Mouse (Mus musculus) kidney, embryonic 15.5 days (tissue): ENCODE data around the gene Duxf3. TPM values are rescaled to one million over a fixed set of nuclear protein-coding genes. Genes with fewer than 3 reads are reported as not detected.
"Not testable (repeated sequence)": the region's sequence is repeated elsewhere in the genome, so short reads cannot be mapped to it uniquely, and the experiment has no call there.

Source experiments
- ATAC-seq: fragments of 200-750 bp; cut with Nextera tagmentation; replicated peaks from 2 replicates; pipeline ENCODE4 v1.8.0; 2017; ENCODE audit warnings: moderate TSS enrichment; ENCODE audit not compliant: low FRiP score
- H3K27ac ChIP-seq: fragments of 300-500 bp; sonication (generic); 2 replicates; pipeline ENCODE4 v1.5.1; 2015; ENCODE audit warnings: mild to moderate bottlenecking, inconsistent platforms
- H3K27me3 ChIP-seq: fragments of 300-500 bp; sonication (generic); 2 replicates; pipeline ENCODE4 v1.6.1; 2015; ENCODE audit warnings: inconsistent platforms
- H3K36me3 ChIP-seq: fragments of 300-500 bp; sonication (generic); 2 replicates; pipeline ENCODE4 v1.6.1; 2015; ENCODE audit warnings: inconsistent platforms
- H3K4me1 ChIP-seq: fragments of 300-500 bp; sonication (generic); 2 replicates; pipeline ENCODE4 v1.6.1; 2015; ENCODE audit warnings: inconsistent platforms
- H3K4me2 ChIP-seq: fragments of 300-500 bp; sonication (generic); 2 replicates; pipeline ENCODE4 v1.6.1; 2015; ENCODE audit warnings: moderate library complexity, mild to moderate bottlenecking, inconsistent platforms
- H3K4me3 ChIP-seq: fragments of 300-500 bp; sonication (generic); replicated peaks from 2 replicates; pipeline ENCODE4 v1.5.1; 2015; ENCODE audit warnings: mild to moderate bottlenecking, inconsistent platforms
- H3K9ac ChIP-seq: fragments of 300-500 bp; sonication (generic); 2 replicates; pipeline ENCODE4 v1.6.1; 2015; ENCODE audit warnings: mild to moderate bottlenecking, inconsistent platforms
- H3K9me3 ChIP-seq: fragments of 300-500 bp; sonication (generic); replicated peaks from 2 replicates; pipeline ENCODE4 v1.6.1; 2016; ENCODE audit warnings: inconsistent platforms
- WGBS: fragments of 180-500 bp; shearing (Covaris S2); methylation state at CpG from one replicate; pipeline ENCODE4 v1.1.7; 2015; ENCODE audit warnings: mixed read lengths; 5-methylcytosine and 5-hydroxymethylcytosine counted together
- polyA plus RNA-seq: library from polyadenylated mRNA; unstranded; fragments of >200 nt; fragmentation: Nextera tagmentation; extraction: Ambion mirVana; gene quantifications from 2 replicates; pipeline ENCODE4 v1.2.1, GENCODE M21; 2015

The Duxf3 gene
- not detected in 2 replicates for polyA plus RNA-seq

- H3K36me3 ChIP-seq, H3K9ac ChIP-seq, H3K4me2 ChIP-seq, H3K27me3 ChIP-seq, H3K4me1 ChIP-seq, H3K27ac ChIP-seq, H3K4me3 ChIP-seq: not testable (repeated sequence)
- 86% methylated on average over 7 of the region's 8 CpGs for WGBS
- peak; percentile 63 for ATAC-seq
- H3K9me3 ChIP-seq, result peaks cover 14% of the 10 kb centered on the region
Measured at GRCm38 (mm10) chr10:58232641-58232969, at the start of gene Duxf3. Gene Duxf3, minus strand, starts transcription at chr10:58232675.

DNA sequence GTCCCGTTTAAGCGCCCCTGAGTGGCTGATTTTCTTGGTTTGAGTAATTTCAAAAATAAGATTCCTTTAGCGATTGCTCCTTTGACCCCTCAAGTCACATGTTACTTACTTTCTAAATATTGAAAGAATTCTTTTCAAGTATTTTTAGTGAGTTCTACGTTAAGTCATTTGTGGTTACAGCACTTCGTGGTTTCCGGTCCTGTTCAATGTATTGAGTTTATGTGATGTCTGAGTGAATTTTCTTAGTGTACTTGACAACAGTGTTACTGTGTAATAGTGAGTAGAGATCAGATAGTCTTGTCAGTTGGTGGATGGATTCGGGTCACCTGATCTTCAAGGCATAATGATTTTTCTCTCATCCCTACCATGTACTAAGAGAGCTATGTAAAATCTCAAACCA lies 49.8 kb upstream of the Duxf3 start:
- no peak overlapping the region for H3K27ac ChIP-seq
- H3K4me1 ChIP-seq, result no peaks in the 10 kb centered on the region
- no peaks in the 10 kb centered on the region for H3K27me3 ChIP-seq
- no peak overlapping the region for H3K4me3 ChIP-seq
- ATAC-seq, result no peak
- H3K9me3 ChIP-seq, result no peaks in the 10 kb centered on the region
- 92% methylated on average over 7 of the region's 7 CpGs for WGBS
- H3K9ac ChIP-seq, result no peak overlapping the region
- H3K36me3 ChIP-seq, result peaks cover 74% of the 10 kb centered on the region
- no peak overlapping the region for H3K4me2 ChIP-seq

DNA sequence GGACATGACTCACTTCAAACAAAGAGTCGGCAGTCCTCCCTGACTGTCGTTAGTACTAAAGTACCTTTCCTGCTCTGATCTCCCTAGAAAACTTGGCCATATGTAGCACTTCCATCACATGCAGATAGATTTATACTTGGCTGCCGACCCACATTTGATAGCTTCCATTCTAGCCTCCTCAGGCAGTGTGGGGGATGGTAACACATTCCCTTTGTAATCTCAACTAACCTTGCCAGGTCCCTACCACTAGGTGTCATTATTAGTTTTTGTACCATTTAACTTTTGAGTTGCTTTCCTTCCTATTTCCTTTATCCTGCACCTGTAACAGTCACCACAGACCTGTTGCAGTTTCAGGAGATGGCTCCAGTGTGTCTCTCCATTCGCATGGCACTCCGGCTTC lies 26.0 kb upstream of the Duxf3 start:
- ATAC-seq, result no peak
- Histone ChIP-seq H3K9me3 (no peaks in the 10 kb centered on the region), H3K4me3 (no peak overlapping the region), H3K36me3 (peaks cover 43% of the 10 kb centered on the region), H3K9ac (no peak overlapping the region), H3K27me3 (no peaks in the 10 kb centered on the region), H3K4me1 (peaks cover 14% of the 10 kb centered on the region), H3K4me2 (no peak overlapping the region), H3K27ac (no peak overlapping the region)
- 54% methylated on average over 5 of the region's 5 CpGs for WGBS

DNA sequence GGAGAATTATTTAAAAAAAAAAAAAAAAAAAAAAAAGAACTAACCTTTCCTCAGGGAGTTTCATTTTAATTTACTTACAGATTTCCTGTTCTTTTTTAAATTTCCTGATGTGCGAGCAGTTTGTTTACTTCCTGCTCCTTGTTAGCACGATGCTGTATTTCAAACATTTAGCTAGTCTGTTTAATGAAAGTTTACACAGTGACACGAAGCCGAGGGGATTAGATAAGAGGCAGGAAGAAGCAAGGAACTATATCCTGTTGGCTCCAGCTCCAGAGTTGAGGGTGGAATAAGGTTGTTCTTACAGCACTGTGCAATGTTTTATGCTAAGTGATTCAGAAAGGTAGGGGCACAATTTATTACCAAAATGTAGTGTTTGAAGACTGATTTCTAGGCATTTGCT lies 23.5 kb upstream of the Duxf3 start:
- Histone ChIP-seq H3K9ac (peak overlapping the region; percentile 75), H3K4me3 (peak overlapping the region; percentile 83), H3K4me2 (peak overlapping the region; percentile 59), H3K27me3 (no peaks in the 10 kb centered on the region), H3K4me1 (peaks cover 14% of the 10 kb centered on the region), H3K36me3 (peaks cover 27% of the 10 kb centered on the region), H3K27ac (peak overlapping the region; percentile 52; the same call in 1 of the 2 replicates), H3K9me3 (no peaks in the 10 kb centered on the region)
- ATAC-seq, result no peak
- 2% methylated on average over 4 of the region's 4 CpGs for WGBS

- Histone ChIP-seq H3K27ac (peak within 1 kb of the TSS; percentile 82), H3K36me3 (peaks cover 23% of the 10 kb centered on the region), H3K4me3 (peak within 1 kb of the TSS; percentile 83), H3K9ac (peak within 1 kb of the TSS; percentile 75), H3K4me1 (peaks cover 14% of the 10 kb centered on the region), H3K4me2 (peak within 1 kb of the TSS; percentile 59), H3K27me3 (no peaks in the 10 kb centered on the region), H3K9me3 (no peaks in the 10 kb centered on the region)
- peak; percentile 99 for ATAC-seq
- under 1% methylated on average over 57 of the region's 58 CpGs for WGBS
Measured at GRCm38 (mm10) chr10:58255213-58255892, 22.9 kb upstream of the Duxf3 start, which contains the start of gene Gcc2. Gene Gcc2, plus strand, starts transcription at chr10:58255497.

DNA sequence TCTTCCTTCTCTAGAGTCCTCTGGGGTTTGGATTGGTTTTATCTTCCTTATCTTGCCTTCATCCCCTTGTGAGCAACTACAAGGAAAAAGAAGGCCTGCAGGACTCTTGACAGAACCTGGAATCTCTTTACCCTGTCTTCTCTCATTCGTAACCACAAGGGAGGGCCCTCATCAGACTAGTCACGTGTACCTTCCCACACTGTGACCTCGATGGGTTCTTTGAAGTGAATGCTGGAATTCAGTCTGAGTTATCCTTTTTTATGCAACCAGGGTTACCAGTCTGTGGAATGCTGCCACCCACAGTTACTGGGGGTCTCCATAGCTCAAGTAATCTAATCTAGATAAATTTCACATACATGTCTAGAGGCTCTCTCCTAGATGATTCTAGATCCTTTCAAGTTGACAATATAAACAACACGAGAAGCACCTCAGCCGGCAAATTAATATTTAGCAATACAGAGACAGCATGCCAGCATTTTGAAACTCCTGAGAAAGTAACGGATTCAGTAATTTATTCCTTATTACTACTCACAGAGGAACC lies 22.2 kb upstream of the Duxf3 start:
- WGBS, result 37% methylated on average over 6 of the region's 6 CpGs
- peak overlapping the region; percentile 83 for H3K4me3 ChIP-seq
- H3K36me3 ChIP-seq, result peaks cover 16% of the 10 kb centered on the region
- H3K27me3 ChIP-seq, result no peaks in the 10 kb centered on the region
- peak overlapping the region; percentile 59 for H3K4me2 ChIP-seq
- peaks cover 14% of the 10 kb centered on the region for H3K4me1 ChIP-seq
- peak; percentile 16; the same call in 1 of the 2 replicates for ATAC-seq
- no peak overlapping the region for H3K27ac ChIP-seq
- H3K9me3 ChIP-seq, result no peaks in the 10 kb centered on the region
- peak overlapping the region; percentile 75; the same call in 1 of the 2 replicates for H3K9ac ChIP-seq

DNA sequence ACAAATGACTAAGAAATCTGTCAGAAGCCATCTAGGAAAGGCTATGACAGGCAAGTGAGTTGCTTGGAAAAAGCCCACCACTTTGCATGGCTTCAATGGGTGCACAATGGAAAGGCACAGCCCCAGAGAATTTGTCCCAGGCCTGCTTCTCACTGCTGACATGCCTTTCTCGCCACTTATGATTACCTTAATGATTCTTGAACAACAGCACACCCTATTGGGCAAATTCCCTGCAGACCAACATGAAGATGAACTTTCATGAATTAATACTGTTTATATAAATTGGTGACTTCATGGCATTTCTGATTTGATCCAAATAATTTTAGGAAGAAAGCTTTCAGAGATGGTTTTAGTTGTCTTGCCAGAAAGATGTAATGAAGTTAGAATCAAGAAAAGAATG lies 17.1 kb upstream of the Duxf3 start:
- Histone ChIP-seq H3K4me2 (no peak overlapping the region), H3K36me3 (no peaks in the 10 kb centered on the region), H3K27ac (no peak overlapping the region), H3K9me3 (no peaks in the 10 kb centered on the region), H3K4me1 (peaks cover under 1% of the 10 kb centered on the region; the same call in 1 of the 2 replicates), H3K4me3 (no peak overlapping the region), H3K27me3 (no peaks in the 10 kb centered on the region), H3K9ac (no peak overlapping the region)
- no peak for ATAC-seq
- 20% methylated on average over 1 of the region's 1 CpGs for WGBS

DNA sequence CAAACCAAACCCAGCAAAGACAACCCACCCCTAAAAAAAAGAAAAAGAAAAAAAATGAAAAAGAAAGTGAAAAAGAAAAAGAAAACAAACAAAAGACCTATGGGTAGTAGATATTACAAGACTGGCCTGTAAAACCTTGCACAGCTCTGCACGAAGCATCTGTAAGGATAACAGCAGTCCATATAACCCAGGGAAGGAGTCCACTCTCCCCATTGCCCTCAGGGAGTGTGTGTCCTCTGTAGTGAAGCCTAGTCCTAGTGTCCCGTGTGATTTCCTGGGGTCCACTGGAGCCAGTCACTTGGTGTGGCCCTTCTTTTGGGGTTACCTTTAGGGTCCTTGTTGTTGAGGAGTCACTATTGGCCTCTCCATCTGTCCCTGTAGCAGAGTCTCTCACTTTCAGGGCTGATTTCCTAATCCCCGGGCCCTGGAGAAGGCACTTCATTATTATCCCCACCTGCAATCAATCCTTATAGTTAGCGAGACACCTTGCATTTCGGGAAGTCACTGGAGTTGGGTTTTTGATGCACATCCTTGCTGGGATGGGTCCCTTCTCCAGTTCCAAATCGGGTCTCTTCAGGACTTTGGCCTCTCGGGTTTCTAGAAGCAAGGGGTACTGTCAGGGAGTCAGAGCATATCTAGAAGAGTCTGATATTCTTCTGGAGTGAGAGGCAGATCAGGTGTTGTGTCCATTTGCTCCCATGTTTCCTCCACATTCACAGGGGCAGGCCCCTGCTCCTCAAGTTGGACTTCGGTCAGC lies 6.7 kb upstream of the Duxf3 start:
- H3K9me3 ChIP-seq, H3K4me3 ChIP-seq, H3K9ac ChIP-seq, H3K4me2 ChIP-seq, H3K27ac ChIP-seq, H3K4me1 ChIP-seq, H3K27me3 ChIP-seq, H3K36me3 ChIP-seq: not testable (repeated sequence)
- 87% methylated on average over 8 of the region's 8 CpGs for WGBS
- ATAC-seq, result peak; percentile 89

DNA sequence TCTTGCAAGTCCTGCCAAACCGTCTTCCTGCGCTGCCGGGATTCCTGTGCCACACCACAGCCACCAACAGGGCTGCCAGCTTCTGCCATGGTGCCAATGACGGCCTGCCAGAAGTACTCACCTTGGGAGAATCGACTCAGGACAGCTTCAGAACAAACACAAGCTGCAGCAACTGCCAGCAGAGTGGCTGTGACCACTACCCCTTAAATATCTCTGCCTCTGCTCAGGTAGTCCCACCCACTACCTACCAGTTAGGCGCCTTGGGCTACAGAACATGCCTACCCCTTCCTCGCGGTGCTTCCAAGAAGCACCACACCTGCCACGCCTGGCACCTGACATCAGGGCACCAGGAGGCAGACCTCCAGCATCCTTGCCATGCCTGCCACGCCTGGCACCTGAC lies 4.1 kb upstream of the Duxf3 start, which contains the start of gene Gm4981:
TSS of gene Gm4981 (minus strand) at position 89 of the 400 bp plus-strand sequence.
- Histone ChIP-seq H3K4me2 (no peak within 1 kb of the TSS), H3K9me3 (peaks cover 15% of the 10 kb centered on the region), H3K36me3 (no peaks in the 10 kb centered on the region), H3K27me3 (no peaks in the 10 kb centered on the region), H3K4me3 (no peak within 1 kb of the TSS), H3K9ac (no peak within 1 kb of the TSS), H3K4me1 (no peaks in the 10 kb centered on the region), H3K27ac (no peak within 1 kb of the TSS)
- 88% methylated on average over 10 of the region's 10 CpGs for WGBS
- ATAC-seq, result no peak

GRCm38 (mm10) chr10:58234985-58235384 lies 2.5 kb upstream of the Duxf3 start:
- peaks cover 19% of the 10 kb centered on the region for H3K9me3 ChIP-seq
- WGBS, result 82% methylated on average over 4 of the region's 4 CpGs
- not testable (repeated sequence) for H3K4me1 ChIP-seq, ATAC-seq, H3K4me3 ChIP-seq, H3K27me3 ChIP-seq, H3K4me2 ChIP-seq, H3K27ac ChIP-seq, H3K9ac ChIP-seq, H3K36me3 ChIP-seq

GRCm38 (mm10) chr10:58233740-58234121 lies 1.3 kb upstream of the Duxf3 start:
- not testable (repeated sequence) for H3K9ac ChIP-seq, ATAC-seq, H3K4me2 ChIP-seq, H3K4me1 ChIP-seq, H3K27ac ChIP-seq, H3K4me3 ChIP-seq, H3K27me3 ChIP-seq, H3K36me3 ChIP-seq
- peaks cover 16% of the 10 kb centered on the region for H3K9me3 ChIP-seq

GRCm38 (mm10) chr10:58233054-58233739 lies 722 bp upstream of the Duxf3 start:
- peaks cover 16% of the 10 kb centered on the region for H3K9me3 ChIP-seq
- not testable (repeated sequence) for H3K36me3 ChIP-seq, H3K4me1 ChIP-seq, H3K9ac ChIP-seq, H3K4me2 ChIP-seq, H3K4me3 ChIP-seq, H3K27me3 ChIP-seq, H3K27ac ChIP-seq
- peak; percentile 54 for ATAC-seq
- 80% methylated on average over 10 of the region's 10 CpGs for WGBS
